Mouse (Mus musculus): Measurements from ENCODE around the gene Kcnk13. TPM values are rescaled to one million over a fixed set of nuclear protein-coding genes. Genes with fewer than 3 reads are reported as not detected.

The Kcnk13 gene
- polyA plus RNA-seq, 1 experiment from 2014 or later = 0.46 TPM

GRCm38 (mm10) chr12:100023821-100024365 lies 59.6 kb downstream of the Kcnk13 start:
- no peak for ATAC-seq (ENCODE audit: low read depth)
- no peaks in the 10 kb centered on the region for H3K27me3 ChIP-seq
- H3K4me1 ChIP-seq (replicated peaks) = no peaks in the 10 kb centered on the region
- H3K4me2 ChIP-seq = no peak overlapping the region
- H3K9me3 ChIP-seq (replicated peaks) = no peaks in the 10 kb centered on the region
- DNase-seq = no peak
- H3K9ac ChIP-seq = no peak overlapping the region
- no peaks in the 10 kb centered on the region for H3K36me3 ChIP-seq
- 64% methylated on average over 12 of the region's 12 CpGs for WGBS (ENCODE audit: insufficient replicate concordance)
- no peak overlapping the region for H3K4me3 ChIP-seq (replicated peaks)
- no peak overlapping the region for H3K27ac ChIP-seq

- Histone ChIP-seq H3K9ac (no peak overlapping the region), H3K27ac (no peak overlapping the region)
- DNase-seq = no peak
Measured at GRCm38 (mm10) chr12:100025675-100026074, 61.4 kb downstream of the Kcnk13 start.

DNA sequence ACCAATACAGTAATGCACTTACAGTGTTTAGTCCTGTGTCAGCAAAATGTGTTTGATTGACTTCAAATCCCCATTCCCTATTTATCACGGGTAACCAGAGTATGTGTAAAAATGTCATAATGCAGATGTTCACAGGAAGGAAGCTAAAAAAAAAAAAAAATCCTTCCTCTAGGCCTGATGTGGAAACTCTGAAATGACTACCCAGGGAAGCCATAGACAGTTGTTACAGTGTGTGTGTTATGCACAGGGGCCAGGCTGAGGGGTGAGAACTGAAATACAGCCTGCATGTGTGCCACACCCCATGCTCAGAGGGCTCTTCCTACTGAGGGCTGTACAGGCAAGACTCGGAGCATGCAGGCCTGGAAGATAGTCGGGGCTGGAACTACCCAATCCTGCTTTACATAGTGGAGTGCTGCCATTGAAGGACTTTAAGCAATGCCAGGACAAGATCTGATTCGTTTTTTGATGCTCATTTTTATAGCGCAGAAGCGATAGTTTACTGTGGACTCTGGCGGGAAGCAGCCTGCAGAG lies 62.5 kb downstream of the Kcnk13 start:
- ATAC-seq (ENCODE audit: low read depth) (no peak), DNase-seq (no peak)
- Histone ChIP-seq H3K4me1 (replicated peaks) (no peaks in the 10 kb centered on the region), H3K9ac (no peak overlapping the region), H3K4me2 (no peak overlapping the region), H3K36me3 (no peaks in the 10 kb centered on the region), H3K27me3 (no peaks in the 10 kb centered on the region), H3K27ac (no peak overlapping the region), H3K9me3 (replicated peaks) (no peaks in the 10 kb centered on the region), H3K4me3 (replicated peaks) (no peak overlapping the region)
- 52% methylated on average over 7 of the region's 7 CpGs for WGBS (ENCODE audit: insufficient replicate concordance)

More at GRCm38 (mm10) chr12:100025675-100026074, 61.4 kb downstream of the Kcnk13 start:
- Histone ChIP-seq H3K36me3 (no peaks in the 10 kb centered on the region), H3K27me3 (no peaks in the 10 kb centered on the region), H3K9me3 (replicated peaks) (no peaks in the 10 kb centered on the region), H3K4me3 (replicated peaks) (no peak overlapping the region), H3K4me1 (replicated peaks) (no peaks in the 10 kb centered on the region), H3K4me2 (no peak overlapping the region)
- WGBS (ENCODE audit: insufficient replicate concordance) = 49% methylated on average over 11 of the region's 11 CpGs
- no peak for ATAC-seq (ENCODE audit: low read depth)

- Histone ChIP-seq H3K27me3 (no peaks in the 10 kb centered on the region), H3K36me3 (no peaks in the 10 kb centered on the region), H3K4me3 (replicated peaks) (no peak overlapping the region), H3K4me2 (no peak overlapping the region), H3K9ac (no peak overlapping the region), H3K27ac (no peak overlapping the region), H3K9me3 (replicated peaks) (no peaks in the 10 kb centered on the region), H3K4me1 (replicated peaks) (no peaks in the 10 kb centered on the region)
- DNase-seq (no peak), ATAC-seq (ENCODE audit: low read depth) (no peak)
- 58% methylated on average over 7 of the region's 7 CpGs for WGBS (ENCODE audit: insufficient replicate concordance)
Measured at GRCm38 (mm10) chr12:100027281-100027680, 63.0 kb downstream of the Kcnk13 start.

GRCm38 (mm10) chr12:100031681-100032080 lies 67.4 kb downstream of the Kcnk13 start:
- no peak overlapping the region for H3K4me3 ChIP-seq (replicated peaks)
- no peaks in the 10 kb centered on the region for H3K9me3 ChIP-seq (replicated peaks)
- no peak overlapping the region for H3K4me2 ChIP-seq
- no peak overlapping the region for H3K9ac ChIP-seq
- no peaks in the 10 kb centered on the region for H3K27me3 ChIP-seq
- WGBS (ENCODE audit: insufficient replicate concordance) = 65% methylated on average over 5 of the region's 5 CpGs
- no peaks in the 10 kb centered on the region for H3K4me1 ChIP-seq (replicated peaks)
- DNase-seq = no peak
- no peak overlapping the region for H3K27ac ChIP-seq
- no peaks in the 10 kb centered on the region for H3K36me3 ChIP-seq
- no peak for ATAC-seq (ENCODE audit: low read depth)

DNA sequence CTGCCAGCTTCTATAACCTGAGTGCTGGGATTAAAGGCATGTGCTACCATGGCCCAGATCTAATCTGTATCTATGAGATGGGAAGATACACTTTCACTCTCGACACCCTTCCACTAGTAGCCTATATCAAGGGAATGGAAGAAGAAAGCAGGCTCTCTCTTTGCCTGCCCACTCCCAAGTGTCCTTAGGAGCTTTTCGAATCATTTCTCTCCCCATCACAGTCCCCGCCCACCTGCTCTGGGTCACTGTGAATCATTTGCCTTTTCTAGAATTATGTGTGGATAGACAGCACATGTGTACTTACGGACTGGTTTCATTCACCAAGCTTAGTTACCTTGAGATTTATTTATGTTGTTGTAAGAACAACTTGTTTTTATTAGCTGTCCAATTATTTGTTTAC lies 68.2 kb downstream of the Kcnk13 start:
- H3K9me3 ChIP-seq (replicated peaks) = no peaks in the 10 kb centered on the region
- no peak overlapping the region for H3K27ac ChIP-seq
- H3K9ac ChIP-seq = no peak overlapping the region
- ATAC-seq (ENCODE audit: low read depth) (no peak), DNase-seq (no peak)
- 56% methylated on average over 4 of the region's 4 CpGs for WGBS (ENCODE audit: insufficient replicate concordance)
- no peak overlapping the region for H3K4me2 ChIP-seq
- H3K27me3 ChIP-seq = no peaks in the 10 kb centered on the region
- no peak overlapping the region for H3K4me3 ChIP-seq (replicated peaks)
- H3K4me1 ChIP-seq (replicated peaks) = no peaks in the 10 kb centered on the region
- no peaks in the 10 kb centered on the region for H3K36me3 ChIP-seq

DNA sequence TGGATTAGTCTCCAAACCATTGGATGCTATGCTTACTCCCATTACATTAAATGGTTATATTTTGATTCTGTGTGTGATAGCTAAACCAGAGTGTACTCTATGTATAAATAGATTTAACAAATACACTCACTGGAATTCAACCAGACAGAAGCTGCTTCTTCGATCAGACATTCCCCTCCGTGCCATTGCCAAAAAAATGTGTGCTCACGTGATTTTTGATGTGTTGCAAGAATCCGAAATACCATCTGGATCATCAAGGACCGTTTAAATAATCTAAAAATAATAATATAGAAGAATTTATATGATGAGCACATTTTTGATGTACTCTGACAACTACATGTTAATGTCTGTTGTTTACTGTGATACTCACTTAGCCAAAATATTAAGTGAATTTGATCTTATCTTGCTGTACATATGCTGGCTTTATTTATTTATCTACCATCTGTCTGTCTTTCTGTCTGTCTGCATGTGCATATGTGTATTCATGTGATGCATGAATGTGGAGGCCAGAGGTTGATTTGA lies 74.5 kb downstream of the Kcnk13 start:
- DNase-seq (no peak), ATAC-seq (ENCODE audit: low read depth) (no peak)
- 67% methylated on average over 5 of the region's 5 CpGs for WGBS (ENCODE audit: insufficient replicate concordance)

DNA sequence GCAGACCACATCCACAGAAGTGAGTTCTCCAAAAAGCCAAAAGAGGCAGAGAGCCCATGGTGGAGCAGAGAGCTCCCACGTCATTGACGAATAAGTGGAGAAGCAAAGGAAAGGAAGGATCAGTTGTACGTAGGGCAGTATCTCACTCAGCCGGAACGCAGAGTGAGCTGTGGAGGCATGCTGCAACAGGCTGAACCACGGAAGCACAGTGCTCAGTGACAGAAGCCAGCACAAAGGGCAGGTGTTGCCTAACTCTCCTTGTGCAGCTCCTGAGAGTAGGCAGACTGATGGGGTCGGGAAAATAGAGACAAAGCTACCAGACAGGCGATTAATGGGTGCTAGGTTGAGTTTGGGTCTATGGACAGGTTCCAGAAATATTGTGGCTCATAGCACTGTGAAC lies 77.8 kb downstream of the Kcnk13 start:
- Histone ChIP-seq H3K36me3 (no peaks in the 10 kb centered on the region), H3K9me3 (replicated peaks) (no peaks in the 10 kb centered on the region), H3K4me1 (replicated peaks) (no peaks in the 10 kb centered on the region), H3K27ac (no peak overlapping the region), H3K9ac (no peak overlapping the region), H3K27me3 (no peaks in the 10 kb centered on the region), H3K4me3 (replicated peaks) (no peak overlapping the region), H3K4me2 (no peak overlapping the region)
- WGBS (ENCODE audit: insufficient replicate concordance) = 55% methylated on average over 8 of the region's 8 CpGs
- no peak for DNase-seq
- ATAC-seq (ENCODE audit: low read depth) = no peak

More for the DNA sequence above, 74.5 kb downstream of the Kcnk13 start:
- H3K4me2 ChIP-seq = no peak overlapping the region
- H3K4me1 ChIP-seq (replicated peaks) = no peaks in the 10 kb centered on the region
- H3K36me3 ChIP-seq = no peaks in the 10 kb centered on the region
- H3K27me3 ChIP-seq = no peaks in the 10 kb centered on the region
- H3K9me3 ChIP-seq (replicated peaks) = no peaks in the 10 kb centered on the region
- no peak overlapping the region for H3K4me3 ChIP-seq (replicated peaks)
- no peak overlapping the region for H3K9ac ChIP-seq
- H3K27ac ChIP-seq = no peak overlapping the region

- H3K4me3 ChIP-seq (replicated peaks) = no peak overlapping the region
Measured at GRCm38 (mm10) chr12:100044704-100045103, 80.4 kb downstream of the Kcnk13 start.

DNA sequence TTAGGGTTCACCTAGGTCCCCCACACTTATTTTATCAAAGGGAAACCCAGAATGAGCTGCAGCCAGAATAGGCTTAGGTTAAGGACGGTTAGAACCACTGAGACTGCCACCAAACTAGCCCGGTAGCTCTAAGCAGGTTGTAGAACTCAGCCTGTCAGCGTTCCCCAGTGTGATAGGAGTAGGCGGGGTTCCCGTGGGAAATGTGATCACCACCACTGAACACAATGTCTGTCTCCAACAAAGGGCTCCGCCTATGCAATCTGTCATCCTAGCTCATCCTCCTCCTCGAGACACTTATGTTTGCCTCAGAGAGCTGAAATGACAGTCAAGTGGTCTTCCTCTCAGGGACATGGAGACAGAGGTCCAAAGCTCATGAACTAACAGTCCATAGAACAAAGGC lies 86.3 kb downstream of the Kcnk13 start:
- ATAC-seq (ENCODE audit: low read depth) (no peak), DNase-seq (no peak)
- no peak overlapping the region for H3K27ac ChIP-seq
- H3K9ac ChIP-seq = no peak overlapping the region
- 54% methylated on average over 7 of the region's 7 CpGs for WGBS (ENCODE audit: insufficient replicate concordance)
- no peak overlapping the region for H3K4me2 ChIP-seq
- H3K4me3 ChIP-seq (replicated peaks) = no peak overlapping the region
- no peaks in the 10 kb centered on the region for H3K27me3 ChIP-seq
- no peaks in the 10 kb centered on the region for H3K36me3 ChIP-seq
- H3K9me3 ChIP-seq (replicated peaks) = no peaks in the 10 kb centered on the region
- H3K4me1 ChIP-seq (replicated peaks) = no peaks in the 10 kb centered on the region

More at GRCm38 (mm10) chr12:100044704-100045103, 80.4 kb downstream of the Kcnk13 start:
- ATAC-seq (ENCODE audit: low read depth) = no peak
- Histone ChIP-seq H3K27ac (no peak overlapping the region), H3K4me1 (replicated peaks) (no peaks in the 10 kb centered on the region), H3K27me3 (no peaks in the 10 kb centered on the region), H3K9me3 (replicated peaks) (no peaks in the 10 kb centered on the region), H3K9ac (no peak overlapping the region), H3K36me3 (no peaks in the 10 kb centered on the region), H3K4me2 (no peak overlapping the region)
- no peak for DNase-seq
- 26% methylated on average over 4 of the region's 4 CpGs for WGBS (ENCODE audit: insufficient replicate concordance)

GRCm38 (mm10) chr12:100053617-100054016 lies 89.3 kb downstream of the Kcnk13 start:
- H3K4me2 ChIP-seq = no peak overlapping the region
- WGBS (ENCODE audit: insufficient replicate concordance) = 62% methylated on average over 5 of the region's 5 CpGs
- no peak overlapping the region for H3K4me3 ChIP-seq (replicated peaks)
- no peak for DNase-seq
- H3K27me3 ChIP-seq = no peaks in the 10 kb centered on the region
- H3K9ac ChIP-seq = no peak overlapping the region
- no peak for ATAC-seq (ENCODE audit: low read depth)
- H3K27ac ChIP-seq = no peak overlapping the region
- H3K9me3 ChIP-seq (replicated peaks) = no peaks in the 10 kb centered on the region
- H3K36me3 ChIP-seq = no peaks in the 10 kb centered on the region
- H3K4me1 ChIP-seq (replicated peaks) = no peaks in the 10 kb centered on the region

DNA sequence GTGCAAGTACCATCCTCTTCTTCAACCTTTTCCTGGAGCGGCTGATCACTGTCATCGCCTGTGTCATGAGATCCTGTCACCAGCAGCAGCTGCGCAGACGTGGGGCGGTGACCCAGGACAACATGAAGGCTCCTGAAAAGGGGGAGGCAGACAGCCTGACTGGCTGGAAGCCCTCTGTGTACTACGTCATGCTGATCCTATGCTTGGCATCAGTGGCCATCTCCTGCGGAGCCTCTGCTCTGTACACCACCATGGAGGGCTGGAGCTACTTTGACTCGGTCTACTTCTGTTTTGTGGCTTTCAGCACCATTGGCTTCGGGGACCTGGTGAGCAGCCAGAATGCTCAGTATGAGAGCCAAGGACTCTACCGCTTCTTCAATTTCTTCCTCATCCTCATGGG lies 96.8 kb downstream of the Kcnk13 start:
- Histone ChIP-seq H3K4me3 (replicated peaks) (no peak overlapping the region), H3K9ac (no peak overlapping the region), H3K9me3 (replicated peaks) (no peaks in the 10 kb centered on the region), H3K27ac (no peak overlapping the region), H3K4me2 (no peak overlapping the region), H3K27me3 (no peaks in the 10 kb centered on the region), H3K4me1 (replicated peaks) (no peaks in the 10 kb centered on the region), H3K36me3 (no peaks in the 10 kb centered on the region)
- DNase-seq = no peak
- 74% methylated on average over 10 of the region's 10 CpGs for WGBS (ENCODE audit: insufficient replicate concordance)
- ATAC-seq (ENCODE audit: low read depth) = no peak
